Mouse (Mus musculus): ENCODE data around the gene Adprm.
"Not testable (repeated sequence)": the region's sequence is repeated elsewhere in the genome, so short reads cannot be mapped to it uniquely, and the experiment has no call there.

The Adprm gene

GRCm38 (mm10) chr11:67023191-67023590 is 29.2 kb downstream of the Adprm start:
- DNase-seq (ENCODE audit: low spot score) = not testable (repeated sequence)

GRCm38 (mm10) chr11:67022354-67023115 is 29.9 kb downstream of the Adprm start:
- DNase-seq (ENCODE audit: low spot score) = peak; percentile 53

- peak; percentile 81 for DNase-seq (ENCODE audit: low spot score)
These were observed 31.4 kb downstream of the Adprm start for GRCm38 (mm10) chr11:67020948-67021347.

- DNase-seq (ENCODE audit: low spot score) = no peak
These were observed 32.5 kb downstream of the Adprm start for GRCm38 (mm10) chr11:67019711-67020475.

GRCm38 (mm10) chr11:67017801-67018591 is 34.4 kb downstream of the Adprm start:
- no peak for DNase-seq (ENCODE audit: low spot score)

- no peak for DNase-seq (ENCODE audit: low spot score)
These were observed 40.8 kb downstream of the Adprm start for GRCm38 (mm10) chr11:67011635-67012034.

GRCm38 (mm10) chr11:67010430-67010829 is 42.0 kb downstream of the Adprm start:
- DNase-seq (ENCODE audit: low spot score) = no peak

- no peak for DNase-seq (ENCODE audit: low spot score)
These were observed 43.9 kb downstream of the Adprm start for GRCm38 (mm10) chr11:67008528-67008927.

- no peak for DNase-seq (ENCODE audit: low spot score)
These were observed 44.4 kb downstream of the Adprm start for GRCm38 (mm10) chr11:67007961-67008360.

GRCm38 (mm10) chr11:67002911-67003310 is 49.5 kb downstream of the Adprm start:
- DNase-seq (ENCODE audit: low spot score) = no peak

- no peak for DNase-seq (ENCODE audit: low spot score)
These were observed 50.7 kb downstream of the Adprm start for GRCm38 (mm10) chr11:67001717-67002116.

GRCm38 (mm10) chr11:67000671-67001070 is 51.7 kb downstream of the Adprm start:
- DNase-seq (ENCODE audit: low spot score) = no peak

GRCm38 (mm10) chr11:66998467-66999403 is 53.7 kb downstream of the Adprm start:
- peak; percentile 63 for DNase-seq (ENCODE audit: low spot score)

- no peak for DNase-seq (ENCODE audit: low spot score)
These were observed 55.9 kb downstream of the Adprm start for GRCm38 (mm10) chr11:66996446-66996845.

- no peak for DNase-seq (ENCODE audit: low spot score)
These were observed 58.7 kb downstream of the Adprm start for GRCm38 (mm10) chr11:66993674-66994073.

- no peak for DNase-seq (ENCODE audit: low spot score)
These were observed 60.2 kb downstream of the Adprm start for GRCm38 (mm10) chr11:66992150-66992549.
